Mouse (Mus musculus) midbrain, embryonic 16.5 days (tissue): Measurements from ENCODE around the gene Chrne. TPM values are rescaled to one million over a fixed set of nuclear protein-coding genes. Genes with fewer than 3 reads are reported as not detected.

Source experiments
- ATAC-seq: fragments of 200-750 bp; cut with Nextera tagmentation; 2 replicates; pipeline ENCODE4 v1.8.0; 2017; ENCODE audit warnings: moderate TSS enrichment
- H3K27ac ChIP-seq: fragments of 300-500 bp; sonication (generic); 2 replicates; pipeline ENCODE4 v1.5.1; 2014; ENCODE audit warnings: mild to moderate bottlenecking, low read length, mixed read lengths
- H3K27me3 ChIP-seq: fragments of 300-500 bp; sonication (generic); 2 replicates; pipeline ENCODE4 v1.6.1; 2014; ENCODE audit warnings: low read depth, low read length, mixed read lengths; ENCODE audit not compliant: control insufficient read depth, insufficient read depth
- H3K36me3 ChIP-seq: fragments of 300-500 bp; sonication (generic); 2 replicates; pipeline ENCODE4 v1.6.1; 2014; ENCODE audit warnings: mild to moderate bottlenecking, low read length, moderate library complexity, mixed read lengths; ENCODE audit not compliant: control insufficient read depth, insufficient read depth
- H3K4me1 ChIP-seq: fragments of 300-500 bp; sonication (generic); 2 replicates; pipeline ENCODE4 v1.6.1; 2014; ENCODE audit warnings: mild to moderate bottlenecking, low read length, mixed read lengths; ENCODE audit not compliant: control insufficient read depth, insufficient read depth
- H3K4me2 ChIP-seq: fragments of 300-500 bp; sonication (generic); 2 replicates; pipeline ENCODE4 v1.6.1; 2014; ENCODE audit warnings: mild to moderate bottlenecking, low read length, mixed read lengths
- H3K4me3 ChIP-seq: fragments of 300-500 bp; sonication (generic); 2 replicates; pipeline ENCODE4 v1.5.1; 2014; ENCODE audit warnings: low read depth, mild to moderate bottlenecking, low read length, moderate library complexity, mixed read lengths
- H3K9ac ChIP-seq: fragments of 300-500 bp; sonication (generic); 2 replicates; pipeline ENCODE4 v1.6.1; 2014; ENCODE audit warnings: low read depth, low read length, mixed read lengths
- H3K9me3 ChIP-seq: fragments of 300-500 bp; sonication (generic); replicated peaks from 2 replicates; pipeline ENCODE4 v1.6.1; 2014; ENCODE audit warnings: mild to moderate bottlenecking, low read length, mixed read lengths; ENCODE audit not compliant: control insufficient read depth, poor library complexity, severe bottlenecking
- WGBS: fragments of 180-500 bp; shearing (Covaris S2); extraction: QIAGEN DNeasy Blood & Tissue Kit; methylation state at CpG from one replicate; pipeline ENCODE4 v1.1.7; 2014; 5-methylcytosine and 5-hydroxymethylcytosine counted together
- polyA plus RNA-seq: library from polyadenylated mRNA; unstranded; fragments of >200 nt; fragmentation: Nextera tagmentation; extraction: Ambion mirVana; gene quantifications from 2 replicates; pipeline ENCODE4 v1.2.1, GENCODE M21; 2015

Gene Chrne
- polyA plus RNA-seq, 1 experiment from 2014 or later, result not detected

- Histone ChIP-seq H3K9me3 (no peaks in the 10 kb centered on the region), H3K4me3 (no peak overlapping the region), H3K4me1 (no peaks in the 10 kb centered on the region), H3K36me3 (no peaks in the 10 kb centered on the region), H3K9ac (no peak overlapping the region), H3K27me3 (no peaks in the 10 kb centered on the region), H3K4me2 (no peak overlapping the region), H3K27ac (no peak overlapping the region)
- ATAC-seq, result no peak
- 79% methylated on average over 1 of the region's 1 CpGs for WGBS
Observed at GRCm38 (mm10) chr11:70638293-70638692, 19.3 kb upstream of the Chrne start.

- Histone ChIP-seq H3K4me2 (no peak overlapping the region), H3K9ac (no peak overlapping the region), H3K4me1 (no peaks in the 10 kb centered on the region), H3K4me3 (no peak overlapping the region), H3K9me3 (no peaks in the 10 kb centered on the region), H3K36me3 (no peaks in the 10 kb centered on the region), H3K27me3 (no peaks in the 10 kb centered on the region), H3K27ac (no peak overlapping the region)
- ATAC-seq, result no peak
- WGBS, result 94% methylated on average over 1 of the region's 1 CpGs
Observed at GRCm38 (mm10) chr11:70637764-70638163, 18.7 kb upstream of the Chrne start.

GRCm38 (mm10) chr11:70635601-70636000, 16.6 kb upstream of the Chrne start:
- ATAC-seq, result no peak
- 81% methylated on average over 4 of the region's 4 CpGs for WGBS

GRCm38 (mm10) chr11:70630129-70630528, 11.1 kb upstream of the Chrne start:
- ATAC-seq, result no peak
- Histone ChIP-seq H3K4me1 (no peaks in the 10 kb centered on the region), H3K27ac (no peak overlapping the region), H3K9ac (no peak overlapping the region), H3K4me3 (no peak overlapping the region), H3K36me3 (no peaks in the 10 kb centered on the region), H3K4me2 (no peak overlapping the region), H3K9me3 (no peaks in the 10 kb centered on the region), H3K27me3 (no peaks in the 10 kb centered on the region)
- 70% methylated on average over 7 of the region's 7 CpGs for WGBS

More at GRCm38 (mm10) chr11:70635601-70636000, 16.6 kb upstream of the Chrne start:
- H3K4me3 ChIP-seq, result no peak overlapping the region
- H3K9me3 ChIP-seq, result no peaks in the 10 kb centered on the region
- no peaks in the 10 kb centered on the region for H3K36me3 ChIP-seq
- no peaks in the 10 kb centered on the region for H3K4me1 ChIP-seq
- H3K27ac ChIP-seq, result no peak overlapping the region
- H3K27me3 ChIP-seq, result no peaks in the 10 kb centered on the region
- no peak overlapping the region for H3K4me2 ChIP-seq
- H3K9ac ChIP-seq, result no peak overlapping the region

- Histone ChIP-seq H3K9ac (no peak overlapping the region), H3K4me1 (no peaks in the 10 kb centered on the region), H3K4me2 (no peak overlapping the region), H3K36me3 (no peaks in the 10 kb centered on the region), H3K27me3 (no peaks in the 10 kb centered on the region), H3K9me3 (no peaks in the 10 kb centered on the region), H3K27ac (no peak overlapping the region), H3K4me3 (no peak overlapping the region)
- no peak for ATAC-seq
- WGBS, result 56% methylated on average over 5 of the region's 5 CpGs
Observed at GRCm38 (mm10) chr11:70629557-70629956, 10.5 kb upstream of the Chrne start.

- Histone ChIP-seq H3K4me1 (no peaks in the 10 kb centered on the region), H3K27me3 (no peaks in the 10 kb centered on the region), H3K4me3 (no peak overlapping the region), H3K9me3 (no peaks in the 10 kb centered on the region), H3K36me3 (no peaks in the 10 kb centered on the region), H3K4me2 (no peak overlapping the region), H3K9ac (no peak overlapping the region), H3K27ac (no peak overlapping the region)
- ATAC-seq, result no peak
- WGBS, result 79% methylated on average over 2 of the region's 2 CpGs
Observed at GRCm38 (mm10) chr11:70628431-70628830, 9.4 kb upstream of the Chrne start.

GRCm38 (mm10) chr11:70626877-70627276, 7.9 kb upstream of the Chrne start:
- Histone ChIP-seq H3K27ac (no peak overlapping the region), H3K27me3 (no peaks in the 10 kb centered on the region), H3K9ac (no peak overlapping the region), H3K4me3 (no peak overlapping the region), H3K4me2 (no peak overlapping the region), H3K36me3 (no peaks in the 10 kb centered on the region), H3K9me3 (no peaks in the 10 kb centered on the region), H3K4me1 (no peaks in the 10 kb centered on the region)
- no peak for ATAC-seq
- WGBS, result 81% methylated on average over 4 of the region's 4 CpGs

- H3K27me3 ChIP-seq, result no peaks in the 10 kb centered on the region
- no peaks in the 10 kb centered on the region for H3K36me3 ChIP-seq
- no peaks in the 10 kb centered on the region for H3K4me1 ChIP-seq
- WGBS, result 53% methylated on average over 4 of the region's 4 CpGs
- ATAC-seq, result no peak
- H3K9ac ChIP-seq, result no peak overlapping the region
- no peaks in the 10 kb centered on the region for H3K9me3 ChIP-seq
- no peak overlapping the region for H3K27ac ChIP-seq
- H3K4me2 ChIP-seq, result no peak overlapping the region
- H3K4me3 ChIP-seq, result no peak overlapping the region
Observed at GRCm38 (mm10) chr11:70625473-70625872, 6.5 kb upstream of the Chrne start.

GRCm38 (mm10) chr11:70623053-70623742, 4.2 kb upstream of the Chrne start:
- WGBS, result 88% methylated on average over 10 of the region's 10 CpGs
- no peak for ATAC-seq
- Histone ChIP-seq H3K36me3 (no peaks in the 10 kb centered on the region), H3K9ac (no peak overlapping the region), H3K4me2 (no peak overlapping the region), H3K4me1 (no peaks in the 10 kb centered on the region), H3K4me3 (no peak overlapping the region), H3K27me3 (no peaks in the 10 kb centered on the region), H3K27ac (no peak overlapping the region), H3K9me3 (no peaks in the 10 kb centered on the region)
